Mouse (Mus musculus): ENCODE data around the gene Pde4d. TPM values are rescaled to one million over a fixed set of nuclear protein-coding genes. Genes with fewer than 3 reads are reported as not detected.

Pde4d gene
- polyA plus RNA-seq, 1 experiment from 2014 or later: 19.0 TPM

- H3K4me3 ChIP-seq (ENCODE audit: low read depth, low read length): no peak overlapping the region
- no peak for ATAC-seq (replicated peaks; ENCODE audit: low FRiP score)
- H3K27me3 ChIP-seq (replicated peaks; ENCODE audit: control insufficient read depth, insufficient read depth, low read length): no peaks in the 10 kb centered on the region
- H3K27ac ChIP-seq (ENCODE audit: low read depth, low read length): no peak overlapping the region
- no peak overlapping the region for H3K9ac ChIP-seq (ENCODE audit: low read depth, low read length)
- WGBS: 79% methylated on average over 1 of the region's 1 CpGs
- no peak overlapping the region for H3K4me2 ChIP-seq
- no peaks in the 10 kb centered on the region for H3K4me1 ChIP-seq (replicated peaks; ENCODE audit: control insufficient read depth, insufficient read depth, low read length)
- DNase-seq (ENCODE audit: low spot score): no peak
- no peaks in the 10 kb centered on the region for H3K9me3 ChIP-seq (ENCODE audit: control insufficient read depth, low read length)
- H3K36me3 ChIP-seq (ENCODE audit: control insufficient read depth, insufficient read depth, low read length): no peaks in the 10 kb centered on the region
Measured at GRCm38 (mm10) chr13:109518194-109518593, 1068.4 kb downstream of the Pde4d start.

DNA sequence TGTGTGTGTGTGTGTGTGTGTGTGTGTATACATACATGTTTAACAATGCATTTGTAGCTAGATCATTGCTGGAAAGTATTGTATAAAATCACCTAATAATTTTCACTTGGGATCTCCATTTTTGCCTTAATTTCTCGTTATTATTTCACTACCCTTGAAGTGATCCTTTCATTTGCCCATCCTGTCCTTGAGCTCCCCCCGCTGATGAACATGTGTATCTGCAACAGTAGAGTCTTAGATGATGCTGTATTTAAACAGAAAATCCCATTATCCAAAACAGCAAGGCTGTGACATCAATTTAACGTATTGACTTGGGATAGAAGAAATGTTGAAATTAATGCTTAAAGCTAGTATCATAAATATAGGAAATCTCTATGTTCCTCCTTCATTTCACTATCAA lies 1069.7 kb downstream of the Pde4d start:
- no peak for DNase-seq (ENCODE audit: low spot score)
- no peaks in the 10 kb centered on the region for H3K4me1 ChIP-seq (replicated peaks; ENCODE audit: control insufficient read depth, insufficient read depth, low read length)
- H3K9ac ChIP-seq (ENCODE audit: low read depth, low read length): no peak overlapping the region
- no peaks in the 10 kb centered on the region for H3K36me3 ChIP-seq (ENCODE audit: control insufficient read depth, insufficient read depth, low read length)
- no peak for ATAC-seq (replicated peaks; ENCODE audit: low FRiP score)
- no peak overlapping the region for H3K27ac ChIP-seq (ENCODE audit: low read depth, low read length)
- 30% methylated on average over 3 of the region's 3 CpGs for WGBS
- no peaks in the 10 kb centered on the region for H3K27me3 ChIP-seq (replicated peaks; ENCODE audit: control insufficient read depth, insufficient read depth, low read length)
- H3K9me3 ChIP-seq (ENCODE audit: control insufficient read depth, low read length): no peaks in the 10 kb centered on the region
- no peak overlapping the region for H3K4me2 ChIP-seq
- no peak overlapping the region for H3K4me3 ChIP-seq (ENCODE audit: low read depth, low read length)

- no peak for DNase-seq (ENCODE audit: low spot score)
- WGBS: 78% methylated on average over 2 of the region's 2 CpGs
- ATAC-seq (replicated peaks; ENCODE audit: low FRiP score): no peak
- Histone ChIP-seq H3K9ac (ENCODE audit: low read depth, low read length) (no peak overlapping the region), H3K27me3 (replicated peaks; ENCODE audit: control insufficient read depth, insufficient read depth, low read length) (no peaks in the 10 kb centered on the region), H3K4me3 (ENCODE audit: low read depth, low read length) (no peak overlapping the region), H3K4me1 (replicated peaks; ENCODE audit: control insufficient read depth, insufficient read depth, low read length) (no peaks in the 10 kb centered on the region), H3K27ac (ENCODE audit: low read depth, low read length) (no peak overlapping the region), H3K4me2 (no peak overlapping the region), H3K9me3 (ENCODE audit: control insufficient read depth, low read length) (no peaks in the 10 kb centered on the region), H3K36me3 (ENCODE audit: control insufficient read depth, insufficient read depth, low read length) (no peaks in the 10 kb centered on the region)
Measured at GRCm38 (mm10) chr13:109519966-109520646, 1070.4 kb downstream of the Pde4d start.

DNA sequence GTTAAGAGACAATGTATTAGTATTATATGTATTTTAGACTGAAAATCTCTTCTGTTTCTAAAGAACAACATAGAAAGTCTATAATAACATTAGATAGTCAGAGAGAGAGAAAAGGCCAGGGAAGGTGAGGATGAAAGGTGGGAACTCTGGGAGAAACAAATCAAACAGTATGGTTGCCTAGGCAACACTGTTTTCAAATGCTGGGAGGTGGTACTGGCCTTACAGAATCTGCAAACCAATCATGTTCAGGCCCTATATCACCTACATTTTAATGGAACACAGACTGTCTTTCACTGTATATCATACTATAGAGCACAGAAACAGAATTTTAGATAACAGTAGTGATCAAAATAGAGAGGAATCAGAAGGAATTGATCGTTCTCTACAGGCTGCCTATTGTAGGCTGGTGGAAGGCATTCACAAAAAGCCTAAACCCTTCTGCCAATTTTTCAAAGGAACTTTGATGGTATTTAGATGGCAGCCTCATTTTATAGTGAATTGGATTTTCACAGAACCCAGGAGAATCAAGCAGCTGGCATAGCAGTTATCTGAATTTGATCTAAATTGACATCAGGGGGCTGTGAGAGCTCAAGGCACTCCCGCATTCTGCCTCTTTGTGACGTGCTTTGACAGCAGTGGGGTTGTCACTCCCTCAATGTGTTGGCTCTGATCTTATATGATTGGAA lies 1084.2 kb downstream of the Pde4d start:
- ATAC-seq (replicated peaks; ENCODE audit: low FRiP score) (no peak), DNase-seq (ENCODE audit: low spot score) (no peak)
- Histone ChIP-seq H3K27ac (ENCODE audit: low read depth, low read length) (no peak overlapping the region), H3K4me3 (ENCODE audit: low read depth, low read length) (no peak overlapping the region), H3K27me3 (replicated peaks; ENCODE audit: control insufficient read depth, insufficient read depth, low read length) (no peaks in the 10 kb centered on the region), H3K9me3 (ENCODE audit: control insufficient read depth, low read length) (no peaks in the 10 kb centered on the region), H3K9ac (ENCODE audit: low read depth, low read length) (no peak overlapping the region), H3K36me3 (ENCODE audit: control insufficient read depth, insufficient read depth, low read length) (no peaks in the 10 kb centered on the region), H3K4me2 (no peak overlapping the region), H3K4me1 (replicated peaks; ENCODE audit: control insufficient read depth, insufficient read depth, low read length) (no peaks in the 10 kb centered on the region)
- 72% methylated on average over 3 of the region's 3 CpGs for WGBS

- no peaks in the 10 kb centered on the region for H3K4me1 ChIP-seq (replicated peaks; ENCODE audit: control insufficient read depth, insufficient read depth, low read length)
- no peak overlapping the region for H3K9ac ChIP-seq (ENCODE audit: low read depth, low read length)
- ATAC-seq (replicated peaks; ENCODE audit: low FRiP score) (no peak), DNase-seq (ENCODE audit: low spot score) (no peak)
- no peaks in the 10 kb centered on the region for H3K27me3 ChIP-seq (replicated peaks; ENCODE audit: control insufficient read depth, insufficient read depth, low read length)
- no peaks in the 10 kb centered on the region for H3K9me3 ChIP-seq (ENCODE audit: control insufficient read depth, low read length)
- no peak overlapping the region for H3K4me2 ChIP-seq
- 65% methylated on average over 5 of the region's 5 CpGs for WGBS
- H3K4me3 ChIP-seq (ENCODE audit: low read depth, low read length): no peak overlapping the region
- no peaks in the 10 kb centered on the region for H3K36me3 ChIP-seq (ENCODE audit: control insufficient read depth, insufficient read depth, low read length)
- no peak overlapping the region for H3K27ac ChIP-seq (ENCODE audit: low read depth, low read length)
Measured at GRCm38 (mm10) chr13:109534709-109535284, 1085.0 kb downstream of the Pde4d start.

GRCm38 (mm10) chr13:109536636-109537035 lies 1086.9 kb downstream of the Pde4d start:
- 45% methylated on average over 4 of the region's 4 CpGs for WGBS
- H3K36me3 ChIP-seq (ENCODE audit: control insufficient read depth, insufficient read depth, low read length): no peaks in the 10 kb centered on the region
- H3K9me3 ChIP-seq (ENCODE audit: control insufficient read depth, low read length): no peaks in the 10 kb centered on the region
- no peak overlapping the region for H3K27ac ChIP-seq (ENCODE audit: low read depth, low read length)
- no peak overlapping the region for H3K4me2 ChIP-seq
- no peak for ATAC-seq (replicated peaks; ENCODE audit: low FRiP score)
- no peak overlapping the region for H3K4me3 ChIP-seq (ENCODE audit: low read depth, low read length)
- DNase-seq (ENCODE audit: low spot score): no peak
- no peak overlapping the region for H3K9ac ChIP-seq (ENCODE audit: low read depth, low read length)
- H3K27me3 ChIP-seq (replicated peaks; ENCODE audit: control insufficient read depth, insufficient read depth, low read length): no peaks in the 10 kb centered on the region
- H3K4me1 ChIP-seq (replicated peaks; ENCODE audit: control insufficient read depth, insufficient read depth, low read length): no peaks in the 10 kb centered on the region

DNA sequence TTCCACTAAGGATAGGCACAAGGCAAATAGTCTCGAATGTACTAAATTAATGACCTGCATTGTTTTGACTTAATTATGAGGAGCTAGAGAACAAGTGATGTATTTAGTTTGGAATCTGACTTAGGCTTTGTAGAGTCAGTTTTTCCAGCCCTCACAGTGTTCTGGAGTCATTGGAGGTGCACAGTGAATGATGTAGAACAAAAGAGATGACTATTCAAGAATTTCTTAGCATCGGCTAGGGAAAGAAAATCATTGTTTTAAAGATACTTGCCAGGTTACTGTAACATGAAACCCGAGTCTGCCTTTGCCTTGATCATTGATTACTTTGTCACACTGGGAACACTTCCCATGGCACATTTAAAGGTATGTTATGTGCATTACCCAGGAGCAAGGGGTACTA lies 1089.6 kb downstream of the Pde4d start:
- no peak for DNase-seq (ENCODE audit: low spot score)
- H3K4me3 ChIP-seq (ENCODE audit: low read depth, low read length): no peak overlapping the region
- H3K27me3 ChIP-seq (replicated peaks; ENCODE audit: control insufficient read depth, insufficient read depth, low read length): no peaks in the 10 kb centered on the region

DNA sequence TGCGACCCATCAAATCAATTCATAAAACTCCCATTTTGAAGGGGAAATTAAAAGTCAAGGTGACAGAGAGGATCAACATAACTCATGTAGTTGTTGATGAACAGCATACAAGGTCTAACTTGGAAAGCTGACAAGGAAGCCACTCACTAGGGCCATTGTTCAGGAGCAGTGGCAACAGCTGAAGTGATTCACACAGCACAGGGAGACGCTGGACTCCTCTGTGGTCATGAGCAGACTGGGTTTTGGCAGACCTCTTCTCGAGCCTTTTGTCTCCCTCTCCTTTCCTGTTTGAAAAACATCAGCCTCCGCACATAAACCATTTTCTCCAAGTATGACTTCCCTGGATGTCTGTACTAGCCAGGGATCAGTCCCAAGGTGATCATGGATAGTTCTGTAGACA lies 1094.9 kb downstream of the Pde4d start:
- no peak overlapping the region for H3K4me3 ChIP-seq (ENCODE audit: low read depth, low read length)
- H3K4me2 ChIP-seq: no peak overlapping the region
- H3K9ac ChIP-seq (ENCODE audit: low read depth, low read length): no peak overlapping the region
- no peaks in the 10 kb centered on the region for H3K4me1 ChIP-seq (replicated peaks; ENCODE audit: control insufficient read depth, insufficient read depth, low read length)
- ATAC-seq (replicated peaks; ENCODE audit: low FRiP score): no peak
- no peak for DNase-seq (ENCODE audit: low spot score)
- H3K27ac ChIP-seq (ENCODE audit: low read depth, low read length): no peak overlapping the region
- 73% methylated on average over 4 of the region's 4 CpGs for WGBS
- no peaks in the 10 kb centered on the region for H3K36me3 ChIP-seq (ENCODE audit: control insufficient read depth, insufficient read depth, low read length)
- H3K9me3 ChIP-seq (ENCODE audit: control insufficient read depth, low read length): no peaks in the 10 kb centered on the region
- H3K27me3 ChIP-seq (replicated peaks; ENCODE audit: control insufficient read depth, insufficient read depth, low read length): no peaks in the 10 kb centered on the region

More for the DNA sequence above, 1089.6 kb downstream of the Pde4d start:
- 54% methylated on average over 3 of the region's 3 CpGs for WGBS
- no peaks in the 10 kb centered on the region for H3K9me3 ChIP-seq (ENCODE audit: control insufficient read depth, low read length)
- no peaks in the 10 kb centered on the region for H3K36me3 ChIP-seq (ENCODE audit: control insufficient read depth, insufficient read depth, low read length)
- H3K4me1 ChIP-seq (replicated peaks; ENCODE audit: control insufficient read depth, insufficient read depth, low read length): no peaks in the 10 kb centered on the region
- H3K9ac ChIP-seq (ENCODE audit: low read depth, low read length): no peak overlapping the region
- ATAC-seq (replicated peaks; ENCODE audit: low FRiP score): no peak
- no peak overlapping the region for H3K27ac ChIP-seq (ENCODE audit: low read depth, low read length)
- H3K4me2 ChIP-seq: no peak overlapping the region

GRCm38 (mm10) chr13:109546337-109546736 lies 1096.6 kb downstream of the Pde4d start:
- Histone ChIP-seq H3K36me3 (ENCODE audit: control insufficient read depth, insufficient read depth, low read length) (no peaks in the 10 kb centered on the region), H3K4me1 (replicated peaks; ENCODE audit: control insufficient read depth, insufficient read depth, low read length) (no peaks in the 10 kb centered on the region), H3K9me3 (ENCODE audit: control insufficient read depth, low read length) (no peaks in the 10 kb centered on the region), H3K4me2 (no peak overlapping the region), H3K27me3 (replicated peaks; ENCODE audit: control insufficient read depth, insufficient read depth, low read length) (no peaks in the 10 kb centered on the region), H3K27ac (ENCODE audit: low read depth, low read length) (no peak overlapping the region), H3K4me3 (ENCODE audit: low read depth, low read length) (no peak overlapping the region), H3K9ac (ENCODE audit: low read depth, low read length) (no peak overlapping the region)
- ATAC-seq (replicated peaks; ENCODE audit: low FRiP score) (no peak), DNase-seq (ENCODE audit: low spot score) (no peak)
- WGBS: 79% methylated on average over 18 of the region's 18 CpGs
